In the genomic region with DNA sequence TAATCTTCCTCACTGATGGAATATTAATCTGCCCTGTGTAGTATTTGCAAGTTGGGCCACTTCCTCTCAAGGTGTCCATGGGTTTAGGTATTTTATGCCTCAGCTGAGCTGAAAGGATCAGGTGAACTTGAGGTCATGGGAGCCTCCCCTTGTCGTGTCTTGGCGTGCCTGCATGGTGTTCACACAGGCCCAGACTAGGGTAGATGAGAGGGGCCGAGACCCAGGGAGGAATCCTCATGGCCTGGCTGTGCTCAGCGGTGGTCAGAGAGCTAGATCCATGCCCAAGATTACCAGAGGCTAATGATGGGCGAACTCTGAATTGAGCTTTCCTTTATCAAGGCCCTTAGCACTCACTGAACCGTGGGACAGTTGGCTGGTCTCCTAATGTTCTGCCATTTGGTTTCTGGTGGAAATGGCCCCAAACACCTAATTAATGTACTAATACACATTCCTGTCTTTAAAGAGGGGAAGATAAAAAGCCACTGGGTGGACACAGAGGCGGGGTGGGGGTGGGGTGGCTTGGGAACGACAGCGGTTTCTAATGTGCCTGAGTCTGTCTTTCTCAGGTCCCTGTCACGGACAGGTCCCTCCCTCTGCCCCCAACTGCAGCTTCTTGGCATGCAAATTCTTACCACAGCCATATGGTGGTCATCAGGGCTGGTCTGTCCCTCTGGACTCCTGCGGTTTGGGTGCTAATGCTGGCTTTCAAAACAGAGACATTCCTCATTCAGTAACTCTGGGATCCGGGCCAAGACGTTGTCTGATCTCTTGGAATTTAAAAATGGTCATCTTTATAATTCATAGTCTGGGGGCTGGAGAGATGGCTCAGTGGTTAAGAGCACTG, we compare ENCODE assay signal across 9 mouse cellular contexts. TPM values are rescaled to one million over a fixed set of nuclear protein-coding genes. Genes with fewer than 3 reads are reported as not detected.
A peak's percentile ranks its signal among the peaks of the same experiment; 100 is the strongest.
DNase-seq lines count a peak whose midpoint lies in the region.
"Had no signal": no experiment of that assay in that cellular context is flagged by ENCODE, and none has a peak within 500 bp of the region (broad histone marks: within the 10 kb centered on the region; RNA-seq: fewer than 3 reads in every experiment).

No protein-coding gene starts in this region.

- DNase-seq in embryo, embryonic 10 days (ENCODE audit: low spot score), result peak; percentile 56
- DNase-seq in embryo, embryonic 11 days, result no peak
- peak; percentile 15 for DNase-seq in right cerebral cortex, postnatal 4 days
- DNase-seq in right cerebral cortex, postnatal 25 days, result no peak
- peak; percentile 82 for DNase-seq in kidney, postnatal 14 days
- no peak for DNase-seq in thymus, postnatal 25 days
- no peak for DNase-seq in testis, postnatal 10 days (ENCODE audit: low spot score)
- no peak for DNase-seq in frontal cortex, adult 2 months (ENCODE audit: extremely low spot score in 1 of 2, low spot score in 1 of 2)
- DNase-seq: thymus, adult 2 months had no signal

RNA-seq across cellular contexts. Expression of a gene that starts 56.0 kb away (rescaled TPM):
- 603 and 636 TPM in 2 replicates for polyA plus RNA-seq in frontal cortex, adult 2 months (2012; rRNA removed)

Comparison
In these comparisons a context has a peak if more than half of its experiments do, and no peak if none do; other contexts are left out.
1. DNase-seq: peak in embryo, embryonic 10 days (single experiment), right cerebral cortex, postnatal 4 days (single experiment) and kidney, postnatal 14 days (single experiment); none in embryo, embryonic 11 days (single experiment), right cerebral cortex, postnatal 25 days (single experiment), thymus, postnatal 25 days (single experiment), testis, postnatal 10 days (single experiment) and frontal cortex, adult 2 months (0 of 2).